Mouse (Mus musculus): ENCODE data around the gene Spata48. TPM values are rescaled to one million over a fixed set of nuclear protein-coding genes. Genes with fewer than 3 reads are reported as not detected.

The Spata48 gene
- 0.89 and 1.3 TPM in 2 replicates for polyA plus RNA-seq (2015; fragmentation: Nextera tagmentation; extraction: Ambion mirVana)

DNA sequence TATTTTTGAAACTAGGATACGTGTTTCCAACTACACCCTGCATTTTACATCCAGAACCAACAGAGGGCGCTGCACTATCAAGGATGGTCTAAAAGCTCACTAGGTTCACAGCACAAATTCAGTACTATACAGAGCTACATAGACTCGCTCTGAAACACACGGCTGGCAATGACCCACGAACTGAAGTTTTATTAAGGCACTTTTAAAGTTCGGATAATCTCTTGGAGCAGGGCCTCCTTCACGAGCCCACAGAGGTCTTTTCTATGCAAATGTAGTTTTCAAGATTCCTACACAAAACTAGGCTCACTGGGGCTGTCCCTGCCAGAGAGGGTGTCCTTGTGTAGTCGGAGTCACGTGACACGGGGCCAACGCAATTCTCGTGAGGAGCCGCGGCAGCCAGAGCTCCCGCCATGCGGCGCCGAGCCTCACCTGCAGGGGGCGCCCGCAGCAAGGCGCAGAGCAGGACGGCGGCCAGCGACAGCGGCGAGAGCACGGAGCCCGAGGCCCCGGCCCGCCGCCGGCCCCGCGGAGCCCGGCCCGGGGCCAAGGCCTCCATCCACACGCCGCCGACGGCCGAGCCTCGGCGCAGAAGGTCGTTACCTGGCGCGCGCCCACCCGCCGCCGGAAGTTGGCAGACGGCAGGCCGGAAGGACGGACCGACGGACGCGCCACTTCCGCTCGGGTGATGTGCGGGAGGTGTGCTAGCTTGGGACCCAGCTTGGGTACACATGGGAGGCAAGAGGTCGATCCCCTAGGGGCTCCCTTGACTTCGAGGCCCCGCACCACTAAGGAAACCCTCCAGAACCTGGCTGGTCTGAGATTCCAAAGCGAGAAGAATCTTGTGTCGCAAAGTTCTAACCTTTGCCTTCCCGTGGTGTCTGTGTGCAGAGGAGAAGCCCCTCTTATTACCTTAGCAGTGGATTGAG lies at the start of gene Spata48, which contains the start of gene Zpbp:
Gene Spata48, plus strand, starts transcription at position 460 of the 926 bp plus-strand sequence.
Gene Zpbp, minus strand, starts transcription at position 774 of the 926 bp plus-strand sequence.
- Histone ChIP-seq H3K4me3 (ENCODE audit: low read depth, low read length) (peak within 1 kb of the TSS; percentile 71), H3K27ac (ENCODE audit: low read depth) (peak within 1 kb of the TSS; percentile 52), H3K36me3 (replicated peaks; ENCODE audit: insufficient read depth, low read length) (no peaks in the 10 kb centered on the region), H3K4me1 (ENCODE audit: insufficient read depth) (peaks cover 7% of the 10 kb centered on the region; the same call in 1 of the 2 replicates), H3K4me2 (ENCODE audit: low read depth, low read length) (peak within 1 kb of the TSS; percentile 91), H3K9me3 (ENCODE audit: low read length) (no peaks in the 10 kb centered on the region), H3K27me3 (ENCODE audit: insufficient read depth, low read length) (no peaks in the 10 kb centered on the region), H3K9ac (replicated peaks) (peak within 1 kb of the TSS; percentile 65)
- DNase-seq (peak; percentile 92), ATAC-seq (peak; percentile 98)
- TF ChIP-seq CTCF (IDR thresholded peaks at IDR 0.05; ENCODE audit: low read depth) (peak; percentile 74), EP300 (IDR thresholded peaks at IDR 0.05; ENCODE audit: low read depth) (no peak)
- 2% methylated on average over 59 of the region's 66 CpGs for WGBS (ENCODE audit: insufficient replicate concordance)

DNA sequence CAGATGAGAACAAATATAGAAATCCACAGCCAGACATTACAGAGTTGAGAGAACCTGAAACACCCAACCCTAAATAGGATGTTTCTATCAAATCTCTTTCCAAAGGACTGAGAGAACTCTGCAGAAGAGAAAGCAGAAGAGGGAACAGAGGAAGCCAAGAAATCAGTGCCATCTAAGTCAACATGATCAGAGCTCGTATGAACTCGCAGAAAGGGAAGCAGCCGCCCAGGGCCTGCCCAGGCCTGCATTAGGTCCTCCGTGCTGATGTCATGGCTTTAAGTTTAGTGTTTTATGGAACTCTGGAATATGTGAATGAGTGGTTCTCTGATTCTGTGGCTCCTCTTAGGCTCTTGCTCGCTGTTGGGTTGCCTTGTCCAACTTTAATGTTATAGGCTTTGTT lies 47.7 kb upstream of the Spata48 start:
- Histone ChIP-seq H3K27ac (ENCODE audit: low read depth) (no peak overlapping the region), H3K4me1 (ENCODE audit: insufficient read depth) (no peaks in the 10 kb centered on the region), H3K9ac (replicated peaks) (no peak overlapping the region), H3K36me3 (replicated peaks; ENCODE audit: insufficient read depth, low read length) (no peaks in the 10 kb centered on the region), H3K4me2 (ENCODE audit: low read depth, low read length) (no peak overlapping the region), H3K4me3 (ENCODE audit: low read depth, low read length) (no peak overlapping the region), H3K27me3 (ENCODE audit: insufficient read depth, low read length) (no peaks in the 10 kb centered on the region), H3K9me3 (ENCODE audit: low read length) (no peaks in the 10 kb centered on the region)
- ATAC-seq = no peak
- TF ChIP-seq CTCF (IDR thresholded peaks at IDR 0.05; ENCODE audit: low read depth) (no peak), EP300 (IDR thresholded peaks at IDR 0.05; ENCODE audit: low read depth) (no peak)
- DNase-seq = no peak
- 69% methylated on average over 5 of the region's 5 CpGs for WGBS (ENCODE audit: insufficient replicate concordance)

DNA sequence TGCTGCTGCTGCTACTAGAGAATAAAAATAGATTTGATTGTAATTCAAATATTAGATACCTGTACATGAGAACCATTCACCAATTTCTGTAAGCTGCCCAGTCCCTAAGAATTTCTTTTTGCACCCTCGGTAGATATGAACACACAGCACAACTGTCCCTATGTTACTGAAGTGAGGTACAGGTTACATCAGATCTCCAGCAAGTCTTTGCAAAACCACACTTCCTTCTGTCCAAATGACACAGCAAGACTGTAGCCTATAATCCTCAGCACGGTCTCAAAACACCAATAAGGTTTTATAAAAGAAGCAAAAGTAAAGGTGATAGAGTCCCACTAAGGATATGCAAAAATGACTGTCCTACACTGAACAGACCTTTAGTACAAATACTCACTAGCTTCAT lies 44.5 kb upstream of the Spata48 start:
- ATAC-seq = no peak
- 34% methylated on average over 2 of the region's 2 CpGs for WGBS (ENCODE audit: insufficient replicate concordance)
- DNase-seq = no peak

DNA sequence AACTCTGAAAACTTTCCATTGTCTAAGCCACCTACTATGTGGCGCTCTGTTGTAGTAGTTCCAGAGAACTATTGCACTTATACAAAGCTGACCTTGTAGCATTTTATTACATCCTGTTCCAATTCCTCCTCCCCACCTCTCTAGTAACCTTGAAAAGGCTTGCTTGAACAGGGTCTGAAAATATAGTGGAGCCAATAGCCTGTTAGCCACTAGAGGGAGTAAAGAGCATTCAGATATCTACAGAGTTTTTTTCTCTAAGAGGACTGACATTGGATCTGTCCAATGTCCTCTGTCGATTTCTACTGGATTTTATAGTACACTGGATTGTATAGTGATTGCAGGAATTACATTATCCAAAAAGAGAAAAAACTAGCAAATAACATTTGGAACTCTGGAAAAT lies 6.9 kb upstream of the Spata48 start:
- Histone ChIP-seq H3K4me2 (ENCODE audit: low read depth, low read length) (no peak overlapping the region), H3K4me3 (ENCODE audit: low read depth, low read length) (no peak overlapping the region), H3K4me1 (ENCODE audit: insufficient read depth) (no peaks in the 10 kb centered on the region), H3K27ac (ENCODE audit: low read depth) (no peak overlapping the region), H3K9ac (replicated peaks) (no peak overlapping the region), H3K9me3 (ENCODE audit: low read length) (no peaks in the 10 kb centered on the region), H3K36me3 (replicated peaks; ENCODE audit: insufficient read depth, low read length) (no peaks in the 10 kb centered on the region), H3K27me3 (ENCODE audit: insufficient read depth, low read length) (no peaks in the 10 kb centered on the region)
- 25% methylated on average over 2 of the region's 2 CpGs for WGBS (ENCODE audit: insufficient replicate concordance)
- DNase-seq (no peak), ATAC-seq (no peak)
- TF ChIP-seq EP300 (IDR thresholded peaks at IDR 0.05; ENCODE audit: low read depth) (no peak), CTCF (IDR thresholded peaks at IDR 0.05; ENCODE audit: low read depth) (peak; percentile 66)

More for the DNA sequence above, 44.5 kb upstream of the Spata48 start:
- TF ChIP-seq EP300 (IDR thresholded peaks at IDR 0.05; ENCODE audit: low read depth) (no peak), CTCF (IDR thresholded peaks at IDR 0.05; ENCODE audit: low read depth) (no peak)
- no peaks in the 10 kb centered on the region for H3K36me3 ChIP-seq (replicated peaks; ENCODE audit: insufficient read depth, low read length)
- no peaks in the 10 kb centered on the region for H3K27me3 ChIP-seq (ENCODE audit: insufficient read depth, low read length)
- no peaks in the 10 kb centered on the region for H3K4me1 ChIP-seq (ENCODE audit: insufficient read depth)
- H3K9me3 ChIP-seq (ENCODE audit: low read length) = no peaks in the 10 kb centered on the region
- H3K4me2 ChIP-seq (ENCODE audit: low read depth, low read length) = no peak overlapping the region
- no peak overlapping the region for H3K4me3 ChIP-seq (ENCODE audit: low read depth, low read length)
- no peak overlapping the region for H3K9ac ChIP-seq (replicated peaks)
- H3K27ac ChIP-seq (ENCODE audit: low read depth) = no peak overlapping the region

DNA sequence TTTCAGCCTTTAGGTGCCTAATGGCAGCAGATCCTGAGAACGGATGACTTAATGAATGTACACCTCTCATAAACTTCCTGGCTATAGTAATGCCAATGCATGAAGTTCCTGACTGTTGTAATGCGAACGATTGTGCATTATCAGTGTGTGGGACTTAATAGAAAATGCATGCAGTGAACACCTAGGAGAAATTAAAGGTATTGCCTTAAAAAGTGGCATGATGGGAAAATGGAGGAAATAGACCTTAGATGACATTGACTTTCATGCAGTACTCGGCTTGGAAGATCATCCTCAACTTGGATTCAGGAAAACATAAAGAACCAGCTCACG lies 632 bp downstream of the Spata48 start:
- peak overlapping the region; percentile 52; the same call in 1 of the 2 replicates for H3K27ac ChIP-seq (ENCODE audit: low read depth)
- DNase-seq = no peak

DNA sequence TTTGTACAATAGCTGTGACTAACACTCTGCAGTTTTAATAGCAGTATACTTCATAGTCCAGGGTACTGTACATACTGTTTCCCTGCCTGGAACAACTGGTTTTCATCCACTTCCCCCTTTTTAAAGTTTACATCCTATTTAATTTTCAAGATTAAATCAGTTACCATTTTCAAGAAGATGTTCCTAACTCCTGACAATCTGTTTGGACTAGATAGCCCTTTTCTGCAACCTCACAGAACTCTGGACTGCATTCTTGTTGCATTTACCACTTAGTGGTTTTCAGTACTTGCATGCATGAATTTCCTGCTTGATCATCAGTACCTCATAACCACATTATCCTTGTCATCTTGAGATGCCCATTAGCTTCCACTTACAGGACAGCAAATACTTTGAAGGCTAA lies 7.0 kb downstream of the Spata48 start:
- no peak overlapping the region for H3K9ac ChIP-seq (replicated peaks)
- no peak for ATAC-seq

More for the DNA sequence above, 632 bp downstream of the Spata48 start:
- ATAC-seq = no peak
- Histone ChIP-seq H3K36me3 (replicated peaks; ENCODE audit: insufficient read depth, low read length) (no peaks in the 10 kb centered on the region), H3K9ac (replicated peaks) (peak overlapping the region; percentile 65), H3K4me3 (ENCODE audit: low read depth, low read length) (peak overlapping the region; percentile 71), H3K9me3 (ENCODE audit: low read length) (no peaks in the 10 kb centered on the region), H3K4me1 (ENCODE audit: insufficient read depth) (peaks cover 7% of the 10 kb centered on the region; the same call in 1 of the 2 replicates), H3K4me2 (ENCODE audit: low read depth, low read length) (peak overlapping the region; percentile 91), H3K27me3 (ENCODE audit: insufficient read depth, low read length) (no peaks in the 10 kb centered on the region)
- 62% methylated on average over 5 of the region's 5 CpGs for WGBS (ENCODE audit: insufficient replicate concordance)
- TF ChIP-seq CTCF (IDR thresholded peaks at IDR 0.05; ENCODE audit: low read depth) (no peak), EP300 (IDR thresholded peaks at IDR 0.05; ENCODE audit: low read depth) (no peak)

More for the DNA sequence above, 7.0 kb downstream of the Spata48 start:
- no peaks in the 10 kb centered on the region for H3K4me1 ChIP-seq (ENCODE audit: insufficient read depth)
- TF ChIP-seq EP300 (IDR thresholded peaks at IDR 0.05; ENCODE audit: low read depth) (no peak), CTCF (IDR thresholded peaks at IDR 0.05; ENCODE audit: low read depth) (no peak)
- DNase-seq = no peak
- H3K27me3 ChIP-seq (ENCODE audit: insufficient read depth, low read length) = no peaks in the 10 kb centered on the region
- H3K27ac ChIP-seq (ENCODE audit: low read depth) = no peak overlapping the region
- H3K36me3 ChIP-seq (replicated peaks; ENCODE audit: insufficient read depth, low read length) = no peaks in the 10 kb centered on the region
- H3K9me3 ChIP-seq (ENCODE audit: low read length) = no peaks in the 10 kb centered on the region
- H3K4me2 ChIP-seq (ENCODE audit: low read depth, low read length) = no peak overlapping the region
- no peak overlapping the region for H3K4me3 ChIP-seq (ENCODE audit: low read depth, low read length)
